Mouse (Mus musculus): ENCODE measurements around the gene Msl1.

The Msl1 gene

DNA sequence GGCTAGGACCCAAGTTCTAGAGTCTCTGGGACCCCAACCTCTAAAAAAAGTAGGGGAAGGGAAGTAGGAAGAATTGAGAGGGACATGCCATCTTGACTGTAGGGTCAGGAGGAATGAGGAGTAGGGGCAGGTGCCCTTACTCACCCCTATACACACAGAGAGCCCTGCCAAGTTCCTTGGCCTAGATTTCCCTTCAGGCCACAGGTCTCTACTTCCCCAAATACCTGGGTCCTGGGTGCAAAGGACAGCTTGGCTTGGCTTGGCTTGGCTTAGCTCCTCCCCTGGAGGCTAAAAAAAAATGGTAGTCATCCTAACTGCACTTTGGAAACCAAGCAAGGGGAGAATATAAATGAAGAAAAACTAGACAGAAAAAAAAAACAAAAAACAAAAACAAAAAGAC, 30.6 kb upstream of the Msl1 start:
- no peak for DNase-seq

DNA sequence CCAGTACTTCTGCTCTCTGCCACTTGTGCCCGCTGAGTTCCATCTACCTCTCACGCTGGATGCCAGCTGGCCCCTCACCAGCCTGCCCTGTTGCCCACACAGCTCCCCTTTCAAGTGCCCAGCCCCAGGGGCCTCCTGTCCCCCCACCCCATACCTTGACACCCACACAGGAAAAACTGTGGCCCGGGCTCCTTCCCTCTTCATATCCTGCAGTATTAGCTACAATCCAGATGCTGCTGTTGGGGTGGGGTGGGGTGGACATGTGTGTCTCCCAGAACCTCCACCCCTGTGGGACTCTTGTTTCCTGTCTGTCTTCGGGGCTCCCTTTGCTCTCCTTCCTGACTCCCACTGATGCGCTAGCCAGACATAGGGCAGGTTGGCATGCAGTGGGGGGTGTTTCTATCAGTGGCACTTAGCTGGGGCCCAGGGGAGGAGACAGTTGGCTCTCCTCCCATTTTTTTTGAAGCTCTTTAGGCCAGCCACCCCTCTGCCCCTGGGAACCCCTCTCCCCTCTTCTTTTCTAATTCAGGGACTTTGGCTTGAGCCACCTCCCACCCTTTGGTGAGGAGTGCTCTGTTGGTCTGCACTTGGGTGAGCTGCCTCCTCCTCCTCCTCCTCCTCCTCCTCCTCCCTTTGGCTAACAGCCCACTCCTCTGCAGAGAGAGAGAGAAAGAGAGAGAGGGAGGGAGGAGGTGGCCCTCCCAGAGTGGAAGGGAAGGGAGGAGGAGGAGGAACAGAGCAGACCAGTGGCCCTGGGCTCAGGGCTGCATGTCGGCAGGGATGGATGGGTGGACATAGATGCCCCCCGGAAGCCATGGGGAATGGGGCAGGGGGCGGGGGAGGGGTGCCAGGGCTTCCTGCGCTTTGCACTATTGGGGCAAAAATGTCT, 29.7 kb upstream of the Msl1 start:
- DNase-seq = no peak

DNA sequence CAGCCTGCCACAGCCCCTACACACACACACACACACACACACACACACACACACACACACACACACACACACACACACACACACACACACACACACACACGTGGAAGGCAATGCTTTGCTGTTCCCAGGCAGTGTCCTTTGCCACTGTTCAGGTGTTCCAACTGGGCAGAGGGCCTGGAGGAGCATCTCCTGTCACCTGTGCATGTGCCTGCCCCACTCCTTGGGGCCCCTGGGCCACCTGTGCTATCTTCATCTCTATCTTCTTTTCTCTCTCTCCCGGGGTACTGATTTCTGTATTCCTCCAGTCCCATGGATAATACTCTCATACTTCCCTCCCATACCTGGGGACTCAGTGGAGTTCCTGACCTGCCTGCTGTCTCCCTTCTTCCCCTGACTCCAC, 29.0 kb upstream of the Msl1 start:
- no peak for DNase-seq

DNA sequence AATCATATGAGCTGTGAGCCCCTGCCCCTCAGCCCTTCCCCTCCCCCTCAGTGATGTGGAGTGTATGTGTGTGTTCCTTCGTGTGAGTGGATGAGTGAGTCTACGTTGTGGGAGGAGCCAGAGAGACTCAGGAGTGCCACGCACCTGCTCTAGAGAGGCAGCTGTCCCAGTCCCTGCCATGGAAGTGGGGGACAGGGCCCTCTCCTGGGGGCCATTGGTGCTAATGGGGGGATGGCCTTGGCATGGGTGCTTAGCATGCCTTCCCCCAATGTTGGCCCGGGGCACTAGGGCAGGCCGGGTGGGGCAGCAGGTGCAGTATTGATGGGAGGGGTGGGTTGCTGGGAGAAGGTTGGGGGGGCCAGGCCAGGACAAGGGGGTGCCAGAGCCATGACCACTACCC, 28.5 kb upstream of the Msl1 start:
- DNase-seq = no peak

DNA sequence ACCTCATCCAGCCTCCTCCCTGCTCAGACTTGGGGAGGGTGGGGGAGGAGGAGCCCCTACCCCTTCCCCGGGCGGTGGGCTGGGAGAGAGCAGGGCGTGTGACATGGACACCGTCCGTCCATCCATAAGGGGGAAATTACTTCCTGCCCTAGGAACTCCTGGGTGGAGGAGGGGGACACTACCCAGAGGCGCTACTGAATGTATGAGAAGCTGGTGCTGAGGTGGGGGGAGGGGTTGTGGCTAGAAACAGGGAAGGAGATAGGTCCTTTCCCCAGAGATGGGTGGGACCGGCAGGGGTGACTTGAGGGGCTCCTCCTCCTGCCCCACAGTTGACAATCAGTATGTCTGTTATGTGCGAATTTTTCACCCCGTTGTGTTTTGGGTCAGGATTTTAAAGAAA, 28.0 kb upstream of the Msl1 start:
- DNase-seq = no peak

DNA sequence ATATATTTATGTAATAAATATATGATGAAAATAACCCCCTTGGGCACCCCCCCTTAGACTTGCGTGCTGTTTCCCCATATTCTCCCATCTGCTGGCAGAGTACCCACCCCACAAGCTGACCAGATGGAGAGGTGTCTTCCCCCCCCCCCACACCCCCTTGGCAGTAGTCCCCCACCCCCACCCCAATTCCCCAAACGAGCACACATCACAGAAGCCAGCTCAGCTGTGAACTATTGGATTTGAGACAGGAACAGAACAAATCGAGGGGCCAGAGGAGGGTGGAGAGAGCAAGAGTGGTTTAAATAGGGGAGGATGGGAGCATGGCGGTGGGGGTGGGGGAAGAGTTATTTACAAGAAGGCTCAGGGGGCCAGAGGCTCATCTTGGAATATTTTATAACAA, 27.6 kb upstream of the Msl1 start:
- DNase-seq = no peak

DNA sequence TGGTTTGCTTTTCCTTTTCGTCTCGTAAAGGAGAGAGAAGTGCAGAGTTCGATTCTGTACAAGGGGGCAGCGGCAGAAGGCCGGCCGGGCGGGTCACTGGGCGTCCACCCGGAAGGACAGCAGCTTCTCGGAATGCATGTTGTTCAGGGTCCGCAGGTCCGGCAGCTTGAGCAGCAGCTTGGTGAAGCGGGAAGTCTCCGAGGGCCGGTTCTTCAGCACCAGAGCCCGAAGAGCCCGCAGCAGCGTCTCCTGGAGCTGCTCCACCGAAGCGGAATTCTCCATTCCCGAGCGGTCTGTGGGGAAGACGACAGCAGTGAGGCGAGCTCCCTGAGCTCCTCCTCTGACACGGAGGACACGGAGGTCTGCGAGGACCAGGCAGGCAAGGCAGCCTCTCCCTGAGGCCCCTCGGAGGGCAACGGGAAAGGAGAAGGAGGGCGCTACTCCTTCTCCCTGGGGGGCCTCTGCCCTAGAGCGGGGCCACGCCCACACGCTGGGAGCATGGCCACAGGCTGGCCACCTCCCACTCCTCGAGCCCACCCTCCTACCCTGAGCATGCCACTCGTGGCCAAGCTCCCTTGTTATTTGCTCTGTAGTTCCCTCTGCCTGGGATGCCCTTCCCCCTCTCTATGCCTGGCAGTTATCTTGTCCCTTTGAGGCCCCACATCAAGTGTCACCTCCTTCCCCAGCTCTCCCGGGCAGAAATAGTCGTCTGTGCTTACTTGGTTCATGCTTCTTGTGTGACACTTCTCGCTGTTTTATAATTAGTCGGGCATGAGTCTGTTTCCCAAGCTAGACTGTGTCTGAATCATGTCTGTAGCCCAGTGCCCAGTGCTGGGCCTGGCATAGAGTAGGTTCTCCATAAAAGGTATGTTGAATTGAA, 26.9 kb upstream of the Msl1 start:
- no peak for DNase-seq

- DNase-seq = no peak
Measured at GRCm38 (mm10) chr11:98769007-98769954, 26.0 kb upstream of the Msl1 start.

DNA sequence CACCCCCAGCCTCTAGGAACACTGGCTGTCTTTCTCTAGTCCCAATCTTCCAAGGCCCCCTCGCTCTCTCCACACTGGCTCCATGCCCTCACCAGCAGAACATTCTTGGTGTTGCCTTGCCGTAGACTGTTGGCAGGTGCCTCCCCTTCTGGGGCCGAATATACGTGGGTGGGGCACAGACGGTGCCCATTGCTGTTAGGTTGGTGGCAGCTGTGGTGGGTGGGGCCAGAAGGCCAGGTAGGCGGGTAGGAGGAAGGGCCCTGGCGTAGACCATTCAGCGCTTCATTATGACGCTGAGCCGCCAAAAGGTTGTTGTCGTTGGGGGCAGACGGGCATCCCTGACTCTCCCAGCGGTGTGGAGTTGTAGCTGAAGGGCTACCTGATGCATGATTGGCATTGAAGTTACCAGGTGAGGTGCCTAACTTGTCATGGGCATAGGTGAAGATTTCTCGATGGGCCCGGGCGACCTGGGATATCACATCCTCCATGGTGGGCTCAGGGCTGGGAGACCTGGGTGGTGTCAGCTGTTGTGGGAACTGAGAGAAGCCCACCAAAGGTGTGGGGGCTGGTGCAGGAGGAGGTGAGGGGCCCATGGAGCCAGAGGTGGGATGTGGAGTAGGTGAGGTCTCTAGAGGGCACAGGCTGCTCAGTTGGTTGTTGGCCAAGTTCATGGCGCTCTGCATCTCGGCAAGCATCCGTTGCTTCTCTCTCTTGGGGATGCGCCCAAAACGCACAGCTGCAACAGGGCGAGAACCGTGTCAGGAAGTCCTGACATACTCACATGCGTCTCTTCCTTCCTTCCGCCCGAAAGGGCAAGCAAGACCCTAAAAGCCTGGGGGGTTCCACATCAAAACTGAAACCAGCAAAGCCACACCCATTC, 25.0 kb upstream of the Msl1 start:
- DNase-seq = no peak

DNA sequence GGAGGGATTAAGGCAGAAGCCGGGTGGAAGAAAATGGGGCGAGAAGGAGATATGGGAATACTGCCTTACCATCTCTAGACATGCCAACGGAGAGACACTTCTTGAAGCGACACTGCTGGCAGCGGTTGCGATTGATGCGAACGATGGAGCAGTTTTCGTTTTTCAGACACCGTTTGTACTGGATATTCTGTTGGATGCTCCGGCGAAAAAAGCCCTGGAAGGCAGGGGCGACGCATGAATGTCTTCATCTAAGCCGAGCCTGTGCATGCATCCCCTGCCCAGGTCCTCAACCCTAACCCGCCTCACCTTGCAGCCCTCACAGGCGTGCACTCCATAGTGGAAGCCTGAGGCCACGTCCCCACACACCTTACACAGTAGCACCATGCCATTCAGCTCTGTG, 24.2 kb upstream of the Msl1 start:
- DNase-seq = no peak

GRCm38 (mm10) chr11:98771844-98772525, 23.3 kb upstream of the Msl1 start:
- DNase-seq = no peak

DNA sequence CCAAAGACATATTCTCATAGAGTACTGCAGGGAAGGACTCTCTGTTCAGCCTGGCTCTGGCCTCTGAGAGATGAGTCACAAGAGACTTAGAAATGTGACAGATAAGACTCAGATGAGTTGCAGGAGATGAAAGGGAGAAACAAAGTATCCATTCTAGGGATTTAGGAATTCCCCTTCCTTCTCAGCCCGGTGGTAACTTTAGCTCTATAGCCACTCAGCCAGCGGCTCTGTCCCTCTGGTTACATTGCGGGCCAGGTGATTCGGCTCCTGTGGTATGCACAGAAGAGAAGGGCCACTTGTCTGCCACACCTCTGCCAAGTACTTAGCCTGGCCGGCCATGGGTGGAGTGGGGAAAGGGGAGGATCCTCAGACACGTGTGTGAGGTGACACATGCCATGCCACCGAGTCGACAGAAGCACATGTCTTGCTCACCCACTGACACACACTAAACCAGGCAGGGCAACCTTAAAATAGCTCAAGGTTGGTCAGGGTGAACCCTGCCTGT, 22.6 kb upstream of the Msl1 start:
- DNase-seq = peak; percentile 74

GRCm38 (mm10) chr11:98773635-98774295, 21.6 kb upstream of the Msl1 start:
- DNase-seq = peak; percentile 99

- DNase-seq = no peak
Measured at GRCm38 (mm10) chr11:98774582-98775347, 20.6 kb upstream of the Msl1 start, which contains the start of gene Nr1d1. Gene Nr1d1, minus strand, starts transcription at chr11:98775333.

GRCm38 (mm10) chr11:98775348-98776051, 19.8 kb upstream of the Msl1 start:
- DNase-seq = peak; percentile 98

DNA sequence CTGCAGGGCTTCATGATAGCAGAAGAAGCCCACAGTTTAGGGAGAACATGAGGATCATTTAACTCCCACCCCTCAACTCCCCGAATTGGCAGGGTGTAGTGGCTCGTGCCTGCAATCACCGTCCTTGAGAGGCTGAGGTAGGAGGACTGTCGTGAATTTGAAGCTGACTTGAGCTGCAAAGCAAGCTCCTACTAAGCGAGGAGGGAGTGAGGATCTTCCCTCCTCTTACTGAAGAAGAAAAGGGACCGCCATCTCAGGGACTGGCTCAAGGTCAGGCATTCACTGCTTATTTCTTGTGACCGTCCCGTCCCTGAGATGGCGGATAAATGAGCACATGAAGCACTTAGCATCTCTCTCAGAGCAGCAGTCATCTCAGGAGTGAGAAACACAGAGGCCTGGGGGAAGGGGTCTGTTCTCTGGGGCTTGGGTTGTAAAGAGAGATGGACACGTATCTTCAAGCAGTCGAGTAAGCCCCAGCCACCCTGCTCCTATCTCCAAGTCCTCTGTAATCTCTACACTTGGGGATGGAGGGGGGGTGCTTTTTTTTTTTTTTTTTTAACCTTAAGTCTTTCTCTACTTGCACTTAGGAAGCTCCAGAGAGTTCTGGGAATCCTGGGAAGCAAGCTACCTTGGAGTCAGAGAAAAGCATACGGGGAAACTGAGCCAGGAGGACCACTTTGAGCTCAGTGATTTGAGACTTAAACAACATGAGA, 19.1 kb upstream of the Msl1 start:
- DNase-seq = no peak

GRCm38 (mm10) chr11:98776843-98777590, 18.3 kb upstream of the Msl1 start:
- DNase-seq = peak; percentile 60
